In the genomic region with DNA sequence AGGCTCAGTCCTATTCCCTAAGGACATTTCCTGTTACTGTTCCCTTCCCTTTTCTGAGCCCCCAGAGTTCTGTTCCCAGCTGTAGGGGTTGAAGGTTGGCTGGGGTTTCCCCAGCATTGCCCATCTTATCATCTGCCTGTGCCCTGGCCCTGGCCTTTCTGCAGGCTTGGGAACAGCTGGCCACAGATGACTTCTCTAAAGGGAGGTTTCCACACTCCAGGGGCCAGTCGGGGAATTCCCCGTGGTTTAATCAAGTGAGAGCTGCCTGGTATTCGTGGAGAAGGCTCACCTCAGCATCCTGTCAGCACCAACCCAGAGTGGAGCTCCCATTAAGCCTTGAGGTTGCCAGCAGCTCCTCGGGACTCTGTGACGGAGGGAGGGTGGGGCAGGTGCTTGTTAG, we compare ENCODE assay signal across 18 mouse cellular contexts. TPM values are rescaled to one million over a fixed set of nuclear protein-coding genes. Genes with fewer than 3 reads are reported as not detected.
DNase-seq lines count a peak whose midpoint lies in the region; ATAC-seq and TF ChIP-seq lines count a peak whose summit lies in the region.
"Had no signal": no experiment of that assay in that cellular context is flagged by ENCODE, and none has a peak within 500 bp of the region (broad histone marks: within the 10 kb centered on the region; RNA-seq: fewer than 3 reads in every experiment).

No protein-coding gene starts in this region.

- intact Hi-C loops in heart, postnatal 14 days (cut with DNase I) = no loop called here

- H3K4me2 ChIP-seq in heart, postnatal 0 days (ENCODE audit: low read depth, low read length) = no peak overlapping the region
- H3K4me2 ChIP-seq in midbrain, embryonic 11.5 days = no peak overlapping the region
- H3K4me2 ChIP-seq: forebrain, embryonic 15.5 days; lung, embryonic 15.5 days; neural tube, embryonic 13.5 days had no signal

- no peaks in the 10 kb centered on the region for H3K27me3 ChIP-seq in heart, embryonic 10.5 days (ENCODE audit: insufficient read depth, poor library complexity, severe bottlenecking)
- H3K27me3 ChIP-seq in heart, postnatal 0 days (ENCODE audit: control insufficient read depth, insufficient read depth, low read length) = no peaks in the 10 kb centered on the region
- no peaks in the 10 kb centered on the region for H3K27me3 ChIP-seq in midbrain, embryonic 11.5 days (ENCODE audit: control insufficient read depth, insufficient read depth, low read length)
- no peaks in the 10 kb centered on the region for H3K27me3 ChIP-seq in cerebellum, adult 2 months (ENCODE audit: control insufficient read depth, insufficient read depth, low read length)
- H3K27me3 ChIP-seq: forebrain, embryonic 15.5 days; lung, embryonic 15.5 days; neural tube, embryonic 13.5 days had no signal

- TF ChIP-seq CTCF in heart, postnatal 0 days (IDR thresholded peaks at IDR 0.05; ENCODE audit: low read depth) = no peak
- TF ChIP-seq CTCF in cerebellum, adult 2 months (IDR thresholded peaks at IDR 0.05; ENCODE audit: borderline replicate concordance, insufficient read depth, low read depth, low read length) = no peak

- TF ChIP-seq EP300 in heart, postnatal 0 days (IDR thresholded peaks at IDR 0.05; ENCODE audit: low read depth) = no peak

- H3K9me3 ChIP-seq in heart, embryonic 10.5 days = no peaks in the 10 kb centered on the region
- no peaks in the 10 kb centered on the region for H3K9me3 ChIP-seq in heart, postnatal 0 days (replicated peaks; ENCODE audit: control insufficient read depth, low read length)
- no peaks in the 10 kb centered on the region for H3K9me3 ChIP-seq in midbrain, embryonic 11.5 days (ENCODE audit: control insufficient read depth, low read length)
- H3K9me3 ChIP-seq: forebrain, embryonic 15.5 days; limb, embryonic 10.5 days; lung, embryonic 15.5 days; neural tube, embryonic 13.5 days had no signal

- ATAC-seq in heart, postnatal 0 days (ENCODE audit: insufficient read depth, low read depth) = peak; percentile 70
- no peak for ATAC-seq in midbrain, embryonic 11.5 days (ENCODE audit: low FRiP score)
- ATAC-seq: forebrain, embryonic 15.5 days; midbrain, embryonic 16.5 days had no signal

- H3K27ac ChIP-seq in heart, embryonic 10.5 days = peak overlapping the region; percentile 59
- no peak overlapping the region for H3K27ac ChIP-seq in heart, postnatal 0 days (ENCODE audit: low read depth)
- no peak overlapping the region for H3K27ac ChIP-seq in midbrain, embryonic 11.5 days (ENCODE audit: low read depth, low read length)
- no peak overlapping the region for H3K27ac ChIP-seq in cerebellum, adult 2 months (ENCODE audit: insufficient read depth, low read length)
- H3K27ac ChIP-seq: forebrain, embryonic 15.5 days; limb, embryonic 10.5 days; lung, embryonic 15.5 days; neural tube, embryonic 13.5 days had no signal

- H3K4me1 ChIP-seq in heart, embryonic 10.5 days = peaks cover 9% of the 10 kb centered on the region
- H3K4me1 ChIP-seq in heart, postnatal 0 days (ENCODE audit: control insufficient read depth, insufficient read depth) = no peaks in the 10 kb centered on the region
- peaks cover 3% of the 10 kb centered on the region; the same call in 1 of the 2 replicates for H3K4me1 ChIP-seq in midbrain, embryonic 11.5 days (ENCODE audit: control insufficient read depth, insufficient read depth, low read length)
- no peaks in the 10 kb centered on the region for H3K4me1 ChIP-seq in cerebellum, adult 2 months (ENCODE audit: control insufficient read depth, insufficient read depth, low read length)
- H3K4me1 ChIP-seq: forebrain, embryonic 15.5 days; limb, embryonic 10.5 days; lung, embryonic 15.5 days; neural tube, embryonic 13.5 days had no signal

- DNase-seq in heart, embryonic 10.5 days (ENCODE audit: low spot score) = no peak
- DNase-seq in heart, postnatal 14 days = no peak
- peak; percentile 35 for DNase-seq in ovary, adult 18-20 months (ENCODE audit: low spot score)
- no peak for DNase-seq in ovary, postnatal 14 days (ENCODE audit: low spot score)
- DNase-seq in heart, postnatal 0 days (ENCODE audit: low spot score) = peak; percentile 24
- peak; percentile 59 for DNase-seq in testis, postnatal 14 days (ENCODE audit: low spot score)
- no peak for DNase-seq in midbrain, embryonic 11.5 days (ENCODE audit: low spot score, missing footprints)
- DNase-seq in cerebellum, adult 2 months = no peak
- DNase-seq: B cell, adult 2 months; cerebellum, adult 11 months; gastrocnemius, postnatal 10 days; kidney, postnatal 25 days; right cerebral cortex, adult 18-20 months had no signal

- TF ChIP-seq POLR2A in cerebellum, adult 2 months (IDR thresholded peaks at IDR 0.05; ENCODE audit: borderline replicate concordance, insufficient read depth, low read length) = no peak

- 54% methylated on average over 5 of the region's 5 CpGs for WGBS in heart, embryonic 10.5 days
- 11% methylated on average over 5 of the region's 5 CpGs for WGBS in heart, postnatal 0 days
- 90% methylated on average over 5 of the region's 5 CpGs for WGBS in midbrain, embryonic 11.5 days
- 83% methylated on average over 5 of the region's 5 CpGs for WGBS in cerebellum, adult 2 months

- peaks cover 79% of the 10 kb centered on the region for H3K36me3 ChIP-seq in heart, embryonic 10.5 days
- peaks cover 71% of the 10 kb centered on the region for H3K36me3 ChIP-seq in heart, postnatal 0 days (replicated peaks; ENCODE audit: control insufficient read depth, insufficient read depth, low read length)
- H3K36me3 ChIP-seq in midbrain, embryonic 11.5 days (ENCODE audit: control insufficient read depth, insufficient read depth, low read length) = peaks cover 21% of the 10 kb centered on the region; the same call in 1 of the 2 replicates

- H3K4me3 ChIP-seq in heart, embryonic 10.5 days = no peak overlapping the region
- H3K4me3 ChIP-seq in heart, postnatal 0 days (ENCODE audit: low read depth, low read length) = no peak overlapping the region
- no peak overlapping the region for H3K4me3 ChIP-seq in midbrain, embryonic 11.5 days (ENCODE audit: low read depth, low read length)
- no peak overlapping the region for H3K4me3 ChIP-seq in cerebellum, adult 2 months (replicated peaks; ENCODE audit: insufficient read depth, low read depth, low read length)
- H3K4me3 ChIP-seq: forebrain, embryonic 15.5 days; limb, embryonic 10.5 days; lung, embryonic 15.5 days; neural tube, embryonic 13.5 days had no signal

- no peak overlapping the region for H3K9ac ChIP-seq in heart, postnatal 0 days (replicated peaks; ENCODE audit: low read depth, low read length)
- H3K9ac ChIP-seq in midbrain, embryonic 11.5 days (ENCODE audit: low read length) = no peak overlapping the region
- H3K9ac ChIP-seq: forebrain, embryonic 15.5 days; lung, embryonic 15.5 days; neural tube, embryonic 13.5 days had no signal

RNA-seq across cellular contexts. Expression of gene Tspyl3, which starts 26.8 kb away (rescaled TPM):
- polyA plus RNA-seq in heart, embryonic 10.5 days (2016; fragmentation: Nextera tagmentation; extraction: Ambion mirVana) = 7.7 and 8.8 TPM in 2 replicates
- 1 to 10 TPM; 2.1 to 2.2 TPM for total RNA-seq in heart, postnatal 14 days (2021)
- total RNA-seq in heart, postnatal 0 days (2014; rRNA removed; ENCODE audit: low replicate concordance) = 0.95 and 5.1 TPM in 2 replicates
- polyA plus RNA-seq in heart, postnatal 0 days (2015; fragmentation: Nextera tagmentation; extraction: Ambion mirVana) = 2.5 and 2.7 TPM in 2 replicates
- 6.2 and 6.6 TPM in 2 replicates for polyA plus RNA-seq in midbrain, embryonic 11.5 days (2014; fragmentation: Nextera tagmentation; extraction: Ambion mirVana)
- 20.0 and 20.1 TPM in 2 replicates for polyA plus RNA-seq in cerebellum, adult 2 months (2012; rRNA removed)

RNA-seq across cellular contexts. Expression of gene Tm9sf4, which starts 37.4 kb away (rescaled TPM):
- 74.4 and 80.4 TPM in 2 replicates for polyA plus RNA-seq in heart, embryonic 10.5 days (2016; fragmentation: Nextera tagmentation; extraction: Ambion mirVana)
- 10 to 100 TPM; 51.4 to 57.0 TPM for total RNA-seq in heart, postnatal 14 days (2021)
- total RNA-seq in heart, postnatal 0 days (2014; rRNA removed; ENCODE audit: low replicate concordance) = 35.7 and 37.8 TPM in 2 replicates
- polyA plus RNA-seq in heart, postnatal 0 days (2015; fragmentation: Nextera tagmentation; extraction: Ambion mirVana) = 38.2 and 38.8 TPM in 2 replicates
- polyA plus RNA-seq in midbrain, embryonic 11.5 days (2014; fragmentation: Nextera tagmentation; extraction: Ambion mirVana) = 80.9 and 85.9 TPM in 2 replicates
- polyA plus RNA-seq in cerebellum, adult 2 months (2012; rRNA removed) = 78.6 and 82.5 TPM in 2 replicates

RNA-seq across cellular contexts. Expression of gene Plagl2, which starts 42.7 kb away (rescaled TPM):
- 22.4 and 22.8 TPM in 2 replicates for polyA plus RNA-seq in heart, embryonic 10.5 days (2016; fragmentation: Nextera tagmentation; extraction: Ambion mirVana)
- 1 to 10 TPM; 5.4 to 6.0 TPM for total RNA-seq in heart, postnatal 14 days (2021)
- total RNA-seq in heart, postnatal 0 days (2014; rRNA removed; ENCODE audit: low replicate concordance) = 6.3 and 6.5 TPM in 2 replicates
- polyA plus RNA-seq in heart, postnatal 0 days (2015; fragmentation: Nextera tagmentation; extraction: Ambion mirVana) = 2.4 and 2.6 TPM in 2 replicates
- 31.5 and 35.3 TPM in 2 replicates for polyA plus RNA-seq in midbrain, embryonic 11.5 days (2014; fragmentation: Nextera tagmentation; extraction: Ambion mirVana)
- 4.8 and 5.5 TPM in 2 replicates for polyA plus RNA-seq in cerebellum, adult 2 months (2012; rRNA removed)

RNA-seq across cellular contexts. Expression of gene Pofut1, which starts 42.8 kb away (rescaled TPM):
- polyA plus RNA-seq in heart, embryonic 10.5 days (2016; fragmentation: Nextera tagmentation; extraction: Ambion mirVana) = 4.4 and 6.1 TPM in 2 replicates
- 10 to 100 TPM; 15.8 to 16.7 TPM for total RNA-seq in heart, postnatal 14 days (2021)
- 26.3 and 28.6 TPM in 2 replicates for total RNA-seq in heart, postnatal 0 days (2014; rRNA removed; ENCODE audit: low replicate concordance)
- 2.4 and 2.5 TPM in 2 replicates for polyA plus RNA-seq in heart, postnatal 0 days (2015; fragmentation: Nextera tagmentation; extraction: Ambion mirVana)
- 6.4 and 7.2 TPM in 2 replicates for polyA plus RNA-seq in midbrain, embryonic 11.5 days (2014; fragmentation: Nextera tagmentation; extraction: Ambion mirVana)
- 18.8 and 19.1 TPM in 2 replicates for polyA plus RNA-seq in cerebellum, adult 2 months (2012; rRNA removed)

Comparison
In these comparisons a context has a peak if more than half of its experiments do, and no peak if none do; other contexts are left out.
1. DNase-seq: peak in ovary, adult 18-20 months (single experiment), heart, postnatal 0 days (single experiment) and testis, postnatal 14 days (single experiment); none in heart, embryonic 10.5 days (single experiment), heart, postnatal 14 days (0 of 2), ovary, postnatal 14 days (single experiment), midbrain, embryonic 11.5 days (single experiment) and cerebellum, adult 2 months (0 of 2).